Comparison of ENCODE assay signal across 9 mouse cellular contexts in genomic region chr10:24381917-24382316, GRCm38 (mm10).
A peak's percentile ranks its signal among the peaks of the same experiment; 100 is the strongest.
DNase-seq lines count a peak whose midpoint lies in the region; ATAC-seq and TF ChIP-seq lines count a peak whose summit lies in the region.
"Had no signal": no experiment of that assay in that cellular context is flagged by ENCODE, and none has a peak within 500 bp of the region (broad histone marks: within the 10 kb centered on the region; RNA-seq: fewer than 3 reads in every experiment).

No protein-coding gene starts in this region.

- no peak for TF ChIP-seq POLR2A in cerebellum, adult 2 months (IDR thresholded peaks at IDR 0.05; ENCODE audit: borderline replicate concordance, insufficient read depth, low read length)

- no peak overlapping the region for H3K9ac ChIP-seq in neural tube, embryonic 11.5 days (ENCODE audit: low read length)
- H3K9ac ChIP-seq in midbrain, postnatal 0 days (replicated peaks; ENCODE audit: low read length, poor library complexity, severe bottlenecking): no peak overlapping the region

- no peak overlapping the region for H3K27ac ChIP-seq in cerebellum, adult 2 months (ENCODE audit: insufficient read depth, low read length)
- no peak overlapping the region for H3K27ac ChIP-seq in neural tube, embryonic 11.5 days (ENCODE audit: low read depth, low read length)
- no peak overlapping the region for H3K27ac ChIP-seq in midbrain, postnatal 0 days (ENCODE audit: low read depth, low read length)

- ATAC-seq in neural tube, embryonic 11.5 days (ENCODE audit: insufficient read depth, low FRiP score, low TSS enrichment): peak; percentile 50; the same call in 1 of the 2 replicates
- ATAC-seq in midbrain, postnatal 0 days (ENCODE audit: low FRiP score): no peak
- ATAC-seq in megakaryocyte, adult 5-6 weeks (ENCODE audit: poor library complexity, severe bottlenecking): no peak

- H3K9me3 ChIP-seq in neural tube, embryonic 11.5 days (ENCODE audit: control insufficient read depth, low read length): no peaks in the 10 kb centered on the region
- no peaks in the 10 kb centered on the region for H3K9me3 ChIP-seq in midbrain, postnatal 0 days (ENCODE audit: low read length)
- H3K9me3 ChIP-seq: G1E had no signal

- peak; percentile 66 to 69 for DNase-seq in cerebellum, postnatal 10 days
- no peak for DNase-seq in cerebellum, adult 2 months
- peak; percentile 44 for DNase-seq in neural tube, embryonic 11.5 days (ENCODE audit: low spot score)
- DNase-seq in neural tube, embryonic 10.5 days (ENCODE audit: extremely low spot score, low spot score): no peak
- DNase-seq in embryo, embryonic 11.5 days (ENCODE audit: low read depth, low spot score): peak; percentile 14
- peak; percentile 67 for DNase-seq in kidney, postnatal 10 days
- peak; percentile 57 for DNase-seq in midbrain, postnatal 0 days (ENCODE audit: low spot score)

- no peak overlapping the region for H3K4me3 ChIP-seq in cerebellum, adult 2 months (replicated peaks; ENCODE audit: insufficient read depth, low read depth, low read length)
- H3K4me3 ChIP-seq in neural tube, embryonic 11.5 days (ENCODE audit: low read depth, low read length): no peak overlapping the region
- H3K4me3 ChIP-seq in midbrain, postnatal 0 days (ENCODE audit: low read depth, low read length): no peak overlapping the region

- H3K4me2 ChIP-seq in neural tube, embryonic 11.5 days (ENCODE audit: low read depth): no peak overlapping the region
- no peak overlapping the region for H3K4me2 ChIP-seq in midbrain, postnatal 0 days (ENCODE audit: low read depth, low read length, poor library complexity, severe bottlenecking)

- no peaks in the 10 kb centered on the region for H3K4me1 ChIP-seq in cerebellum, adult 2 months (ENCODE audit: control insufficient read depth, insufficient read depth, low read length)
- H3K4me1 ChIP-seq in neural tube, embryonic 11.5 days (ENCODE audit: control insufficient read depth, insufficient read depth, low read length): no peaks in the 10 kb centered on the region
- H3K4me1 ChIP-seq in midbrain, postnatal 0 days (ENCODE audit: insufficient read depth, low read length): no peaks in the 10 kb centered on the region

- no peaks in the 10 kb centered on the region for H3K27me3 ChIP-seq in cerebellum, adult 2 months (ENCODE audit: control insufficient read depth, insufficient read depth, low read length)
- no peaks in the 10 kb centered on the region for H3K27me3 ChIP-seq in neural tube, embryonic 11.5 days (ENCODE audit: control insufficient read depth, insufficient read depth, low read length)
- no peaks in the 10 kb centered on the region for H3K27me3 ChIP-seq in midbrain, postnatal 0 days (ENCODE audit: insufficient read depth, low read length)

- TF ChIP-seq CTCF in cerebellum, adult 2 months (IDR thresholded peaks at IDR 0.05; ENCODE audit: borderline replicate concordance, insufficient read depth, low read depth, low read length): no peak
- peak; percentile 73 for TF ChIP-seq CTCF in midbrain, postnatal 0 days (IDR thresholded peaks at IDR 0.05)

- H3K36me3 ChIP-seq in neural tube, embryonic 11.5 days (ENCODE audit: control insufficient read depth, insufficient read depth, low read length): no peaks in the 10 kb centered on the region
- H3K36me3 ChIP-seq in midbrain, postnatal 0 days (ENCODE audit: insufficient read depth, low read length): no peaks in the 10 kb centered on the region
- H3K36me3 ChIP-seq: G1E had no signal

- 28% methylated on average over 4 of the region's 4 CpGs for WGBS in cerebellum, adult 2 months
- 28% methylated on average over 4 of the region's 4 CpGs for WGBS in neural tube, embryonic 11.5 days
- WGBS in midbrain, postnatal 0 days: 27% methylated on average over 4 of the region's 4 CpGs

Comparison
In these comparisons a context has a peak if more than half of its experiments do, and no peak if none do; other contexts are left out.
1. DNase-seq: peak in cerebellum, postnatal 10 days (2 of 2), neural tube, embryonic 11.5 days (single experiment), embryo, embryonic 11.5 days (single experiment), kidney, postnatal 10 days (single experiment) and midbrain, postnatal 0 days (single experiment); none in cerebellum, adult 2 months (0 of 2) and neural tube, embryonic 10.5 days (single experiment).